Mouse (Mus musculus) layer of hippocampus, adult 9-11 months (tissue): ENCODE results near the gene Rap1gds1.

Experiments
- DNase-seq: peaks from one replicate; pipeline ENCODE4 v3.0.0; 2022

Gene Rap1gds1

GRCm38 (mm10) chr3:139074484-139075211 lies at the start of gene Rap1gds1:
TSS of gene Rap1gds1 (minus strand) at chr3:139075201.
- DNase-seq, result peak; percentile 66

GRCm38 (mm10) chr3:139118446-139118845 lies 43.4 kb upstream of the Rap1gds1 start:
- no peak for DNase-seq

DNA sequence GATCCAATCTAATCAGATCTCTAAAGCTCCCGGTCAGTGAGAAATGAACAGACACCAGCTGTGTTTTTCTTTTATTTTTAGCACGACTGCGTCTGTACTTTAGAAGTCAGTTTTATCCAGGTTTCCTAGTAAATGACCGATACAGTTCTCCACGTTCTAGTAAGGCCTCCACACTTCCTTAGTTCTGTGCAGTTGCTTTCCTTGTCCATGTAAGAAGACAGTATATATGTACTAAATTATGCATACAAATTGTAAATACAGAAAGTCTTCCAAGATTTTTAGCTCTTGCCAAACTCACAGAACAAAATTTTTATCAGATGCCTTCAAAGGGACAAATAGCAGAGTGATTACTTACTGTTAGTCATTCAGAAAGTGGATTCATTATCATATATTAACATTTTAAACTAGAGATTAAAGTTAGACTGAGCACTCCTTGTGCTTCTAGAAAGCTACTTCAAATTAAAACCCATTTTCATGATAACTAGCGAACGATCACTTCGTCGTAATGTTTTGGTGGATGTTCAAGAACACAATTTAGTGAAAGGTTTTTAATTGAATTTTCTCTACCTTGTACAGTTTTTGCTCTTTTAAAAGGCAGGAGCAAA lies 41.8 kb upstream of the Rap1gds1 start:
- DNase-seq, result no peak

DNA sequence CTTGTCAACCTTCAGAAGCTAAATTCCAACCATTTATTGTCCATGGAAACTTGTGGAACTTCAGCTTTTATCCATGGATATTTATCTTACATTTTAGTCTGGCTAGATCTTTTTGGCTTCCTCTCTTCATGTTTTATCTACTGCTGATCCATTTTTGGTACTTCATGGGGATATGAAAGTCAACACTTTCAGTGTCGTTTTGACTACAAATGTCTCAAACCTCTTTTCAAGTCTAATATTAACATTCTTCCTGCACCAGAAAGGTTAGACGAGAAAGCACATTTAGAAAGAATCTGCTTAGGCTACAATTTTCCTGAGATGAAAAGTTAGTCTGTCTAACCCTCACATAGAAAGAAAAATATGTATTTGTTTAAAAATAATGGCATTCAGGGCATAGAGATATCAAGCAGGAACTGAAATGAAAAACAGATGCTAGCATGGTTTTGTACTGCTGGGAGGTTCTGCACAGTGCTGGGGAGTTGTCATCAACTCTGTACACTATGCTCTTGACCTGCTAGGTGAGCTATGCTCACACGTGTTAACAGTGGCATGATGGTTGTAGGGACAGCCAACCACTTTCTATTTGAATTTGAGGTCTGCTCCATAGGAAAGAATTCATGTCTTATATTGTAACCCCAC lies 37.5 kb upstream of the Rap1gds1 start:
- no peak for DNase-seq

DNA sequence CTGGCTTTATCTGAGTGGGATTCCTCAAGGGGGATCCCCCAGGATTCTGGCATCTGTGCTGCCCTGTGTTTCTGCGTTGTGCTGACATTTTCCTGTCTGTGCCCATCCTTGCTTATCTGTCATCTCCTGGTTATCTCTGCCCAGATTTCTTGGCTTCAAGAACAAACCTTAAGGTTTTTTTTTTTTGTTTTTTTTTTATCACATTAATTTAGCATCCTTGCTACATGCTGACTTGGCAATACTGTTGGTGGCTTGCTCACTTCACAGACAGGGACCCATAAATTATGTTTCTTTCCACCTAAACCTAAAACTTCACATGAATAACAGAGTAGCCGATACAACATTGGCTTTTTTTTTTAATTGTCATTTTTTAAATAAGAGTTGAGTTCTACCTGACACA lies 36.9 kb upstream of the Rap1gds1 start:
- DNase-seq, result no peak

DNA sequence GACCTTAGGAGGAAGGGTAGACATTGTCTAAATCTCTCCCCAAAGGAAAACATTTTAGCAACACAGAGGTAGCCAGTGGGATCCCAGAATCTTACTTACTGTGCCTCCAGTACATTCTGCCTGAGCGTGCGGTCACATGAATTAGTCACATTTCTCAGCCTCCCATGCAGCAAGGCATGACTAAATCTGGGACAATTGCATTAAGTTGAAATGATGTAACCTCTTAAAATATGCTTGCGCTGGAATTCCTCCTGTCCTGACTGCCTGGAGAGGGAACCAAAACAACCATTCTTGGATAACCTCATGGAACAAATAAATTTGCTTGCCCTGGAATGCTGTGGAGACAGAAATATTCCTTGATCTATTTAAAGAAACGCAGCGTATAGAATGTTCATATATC lies 33.2 kb upstream of the Rap1gds1 start:
- no peak for DNase-seq

DNA sequence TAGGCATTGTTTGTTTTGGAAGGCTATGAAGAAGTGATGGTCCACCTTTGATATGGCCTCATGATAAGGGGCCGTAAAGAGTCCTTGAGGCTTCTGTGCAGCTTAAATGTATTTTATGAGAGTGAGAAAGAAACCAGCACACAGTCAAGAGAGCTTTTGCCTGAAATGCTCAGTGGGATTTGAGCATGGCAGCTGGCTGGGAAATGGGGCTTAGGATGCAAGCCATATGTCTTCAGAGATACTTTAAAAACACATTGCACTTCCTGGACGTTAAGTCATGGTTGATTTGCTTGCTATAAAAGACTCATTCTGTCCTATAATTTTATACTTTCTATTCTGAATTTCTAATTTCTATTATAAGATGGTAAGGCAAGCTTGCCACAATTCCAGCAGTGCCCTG lies 28.9 kb upstream of the Rap1gds1 start:
- peak; percentile 8 for DNase-seq

- DNase-seq, result no peak
Observed at GRCm38 (mm10) chr3:139103346-139103745, 28.3 kb upstream of the Rap1gds1 start.

DNA sequence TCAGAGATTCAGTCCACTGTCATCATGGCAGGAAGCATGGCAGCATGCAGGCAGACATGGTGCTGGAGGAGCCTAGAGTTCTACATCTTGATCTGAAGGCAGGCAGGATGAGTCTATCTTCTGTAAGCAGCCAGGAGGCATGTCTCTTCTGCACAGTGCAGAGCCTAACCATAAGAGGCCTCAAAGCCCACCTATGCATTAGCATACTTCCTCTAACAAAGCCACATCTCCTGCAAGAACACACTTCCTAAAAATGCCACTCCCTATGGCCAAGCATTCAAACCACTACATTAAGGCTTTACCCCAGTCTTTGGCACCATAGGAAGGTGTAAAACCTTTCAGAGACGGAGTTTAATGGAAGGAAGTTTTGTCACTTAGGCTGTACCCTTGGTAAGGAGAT lies 26.9 kb upstream of the Rap1gds1 start:
- no peak for DNase-seq

DNA sequence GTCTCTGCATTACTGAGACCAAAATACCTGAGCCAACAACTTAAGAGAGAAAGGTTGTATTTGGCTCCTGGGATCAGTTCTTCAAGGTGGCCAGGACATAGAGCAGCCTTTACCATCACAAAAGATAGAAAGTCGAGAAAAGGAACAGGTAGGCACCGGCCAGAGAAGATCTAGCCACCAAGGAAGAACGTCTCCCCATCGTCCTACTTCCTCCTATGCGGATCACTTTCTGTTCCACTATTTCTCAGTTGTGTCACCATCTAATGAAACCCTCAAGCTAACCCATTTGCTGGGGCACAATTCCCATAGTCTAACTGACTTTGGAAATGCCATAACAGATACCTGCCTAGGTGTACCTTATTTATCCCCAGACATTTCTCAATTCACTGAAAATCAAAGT lies 24.3 kb upstream of the Rap1gds1 start:
- no peak for DNase-seq

DNA sequence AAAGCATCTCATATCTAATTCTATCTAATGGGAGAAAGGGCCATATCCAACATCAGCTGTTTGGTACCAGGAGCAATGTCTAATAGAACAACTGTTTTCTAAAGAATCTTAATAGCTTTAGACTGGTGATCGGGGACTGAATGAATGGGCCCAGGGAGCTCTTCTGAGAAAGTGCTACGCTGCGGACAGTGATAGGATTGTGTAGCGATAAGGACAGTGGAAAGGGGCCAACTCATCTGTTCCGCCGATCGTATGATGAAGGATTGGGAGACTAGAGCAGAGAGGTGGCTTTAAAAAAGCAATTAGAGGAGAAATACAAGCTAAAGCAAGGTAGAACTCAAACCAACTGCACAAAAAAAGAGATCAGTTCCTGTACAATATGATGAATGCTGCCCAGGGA lies 20.9 kb upstream of the Rap1gds1 start:
- DNase-seq, result no peak

DNA sequence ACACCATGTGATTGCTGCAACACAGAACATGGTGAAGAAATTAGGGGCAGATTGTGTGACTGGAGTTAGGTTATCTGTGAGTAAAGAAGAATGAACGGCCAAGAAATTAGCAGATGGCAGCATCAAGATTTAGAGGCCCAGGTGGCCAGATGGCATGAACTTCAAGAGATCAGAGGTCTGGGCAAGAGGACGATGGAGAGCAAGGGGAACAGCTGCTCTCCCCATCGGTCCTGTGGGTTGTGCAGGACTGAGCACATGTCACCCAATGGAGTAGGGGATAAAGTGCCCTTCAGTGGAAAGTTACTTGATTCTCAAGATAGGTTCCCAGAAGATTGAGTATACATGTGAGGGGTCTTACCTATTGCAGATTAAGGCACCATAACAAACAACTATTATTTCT lies 13.5 kb upstream of the Rap1gds1 start:
- no peak for DNase-seq

GRCm38 (mm10) chr3:139083778-139084539 lies 9.0 kb upstream of the Rap1gds1 start:
- no peak for DNase-seq

DNA sequence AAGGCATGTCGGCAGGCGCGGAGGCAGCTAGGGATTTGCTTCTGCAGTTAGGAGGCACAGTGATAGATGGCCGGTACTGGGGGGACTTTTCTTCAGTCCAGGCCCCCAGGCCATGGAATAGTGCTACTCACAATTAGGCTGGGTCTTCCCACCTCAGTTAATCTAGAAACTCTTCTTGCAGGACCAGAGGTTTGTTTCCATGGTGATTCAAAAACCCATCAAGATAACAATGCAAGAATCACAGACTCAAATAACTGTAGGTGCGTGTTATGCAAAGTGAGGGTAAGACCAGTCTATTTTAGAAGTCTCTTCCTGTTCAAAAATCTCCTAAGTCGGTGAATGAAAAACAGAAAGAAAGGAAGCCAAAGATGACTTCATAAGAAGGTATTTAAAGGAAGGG lies 4.8 kb upstream of the Rap1gds1 start:
- no peak for DNase-seq

- DNase-seq, result no peak
Observed at GRCm38 (mm10) chr3:139078010-139078409, 3.0 kb upstream of the Rap1gds1 start.

DNA sequence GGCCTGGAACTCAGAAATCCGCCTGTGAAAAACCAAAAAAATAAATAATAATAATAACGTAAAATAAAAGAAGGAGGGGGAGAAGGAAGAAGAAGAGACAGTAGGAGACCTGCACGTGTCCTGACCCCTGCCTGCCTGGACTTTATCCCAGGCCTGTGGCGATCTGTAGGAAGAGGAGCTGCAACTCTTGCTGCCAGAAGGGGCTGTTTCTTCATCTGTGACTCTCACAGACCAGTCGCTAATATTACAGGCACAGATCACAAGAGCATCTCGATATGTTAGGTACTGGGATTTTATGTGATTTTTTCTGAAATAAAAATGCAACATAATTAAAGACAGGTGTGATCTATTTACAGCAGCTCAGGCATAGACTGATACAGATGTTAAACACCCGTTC lies 1.1 kb upstream of the Rap1gds1 start:
- DNase-seq, result no peak

DNA sequence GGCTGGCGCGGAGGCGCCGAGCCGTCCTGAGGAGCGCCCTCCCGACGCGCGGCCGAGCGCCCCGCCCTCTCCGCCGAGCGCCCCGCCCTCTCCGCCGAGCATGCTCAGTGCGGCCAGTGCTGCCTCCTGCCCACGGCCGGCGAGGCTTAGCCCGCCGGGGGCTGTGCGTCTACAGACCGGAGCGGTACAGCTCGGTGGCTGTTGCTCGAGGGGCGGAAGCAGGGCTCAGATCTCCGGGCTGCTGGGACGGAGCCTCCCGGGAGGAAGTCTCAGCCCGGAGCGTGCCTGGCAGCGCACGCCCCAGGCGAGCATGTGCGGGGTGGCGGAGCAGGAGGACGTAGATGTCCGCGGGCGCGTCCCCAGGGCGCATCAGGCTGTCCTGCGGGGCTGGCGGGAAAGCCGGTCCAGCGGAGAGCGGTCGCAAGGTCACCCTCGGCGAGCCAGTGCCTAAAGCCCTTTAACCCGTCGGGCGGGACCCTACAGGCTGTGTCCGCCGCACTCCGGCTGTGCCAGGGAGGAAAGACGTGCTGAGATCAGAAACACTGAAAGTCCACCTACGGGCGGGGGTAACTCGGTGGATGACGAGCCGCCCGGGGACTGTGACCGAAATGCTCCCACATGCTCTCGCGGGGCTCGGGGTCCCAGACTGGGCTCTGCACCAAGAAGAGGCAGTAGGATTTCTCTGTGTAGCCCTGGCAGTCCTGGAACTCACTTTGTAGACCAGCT lies 495 bp upstream of the Rap1gds1 start:
- peak; percentile 90 for DNase-seq

DNA sequence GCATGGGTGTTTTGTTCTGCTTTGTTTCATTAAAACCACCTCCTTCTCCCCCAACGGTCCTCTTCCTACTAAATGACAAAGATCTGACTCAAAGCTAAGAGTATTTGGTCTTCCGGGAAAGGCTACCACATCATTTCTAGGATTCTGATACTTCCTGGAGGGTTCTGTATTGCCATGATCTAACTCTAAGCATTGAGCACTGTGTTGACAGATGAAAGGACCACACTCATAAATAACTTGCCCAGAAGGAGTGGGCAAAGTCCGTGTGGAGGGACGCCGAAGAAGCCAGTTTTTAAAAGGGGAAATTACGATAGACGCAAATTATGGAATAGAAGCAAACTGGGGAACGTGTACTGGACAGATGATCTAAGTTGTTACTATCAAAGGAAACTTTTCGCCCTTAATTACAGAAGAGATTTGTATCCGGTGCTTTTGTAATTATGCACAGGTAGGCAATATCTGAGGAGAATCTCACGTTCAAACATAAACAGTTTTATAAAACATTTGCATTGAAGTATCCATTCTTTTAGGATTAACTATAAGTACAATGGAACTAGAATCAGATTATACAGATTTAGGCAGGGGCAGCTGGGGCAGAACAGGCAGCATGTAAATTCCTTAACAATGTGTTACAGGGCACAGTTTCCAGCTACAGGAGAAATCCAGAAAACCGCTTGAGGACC lies 1.1 kb downstream of the Rap1gds1 start:
- DNase-seq, result no peak

- DNase-seq, result no peak
Observed at GRCm38 (mm10) chr3:139069539-139069938, 5.5 kb downstream of the Rap1gds1 start.

- no peak for DNase-seq
Observed at GRCm38 (mm10) chr3:139064076-139064475, 10.9 kb downstream of the Rap1gds1 start.

DNA sequence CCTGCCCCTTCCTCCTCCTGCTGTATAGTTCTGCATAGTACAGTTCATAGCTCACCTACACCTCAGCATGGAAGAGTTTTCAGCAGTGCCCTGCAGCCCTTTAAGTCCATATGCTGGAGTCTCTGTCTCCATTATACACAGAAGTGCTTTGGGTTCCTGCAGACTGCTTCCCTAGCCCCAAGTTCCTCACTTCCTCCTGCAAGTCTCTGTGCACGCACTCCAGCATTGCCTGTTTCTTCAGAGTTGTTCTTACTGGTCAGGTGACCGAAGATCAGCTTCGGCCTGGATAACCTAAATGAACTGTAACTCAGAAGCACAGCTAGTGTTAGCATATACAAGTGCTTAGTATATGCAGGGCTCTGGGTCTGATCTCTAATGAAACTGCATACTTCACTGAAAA lies 12.9 kb downstream of the Rap1gds1 start:
- DNase-seq, result no peak
